Mouse (Mus musculus) forebrain, embryonic 11.5 days (tissue): Measurements from ENCODE around the gene Rpusd3. TPM values are rescaled to one million over a fixed set of nuclear protein-coding genes. Genes with fewer than 3 reads are reported as not detected.
A peak's percentile ranks its signal among the peaks of the same experiment; 100 is the strongest.

Experiments used
- ATAC-seq: fragments of 200-750 bp; cut with Nextera tagmentation; replicated peaks from 2 replicates; pipeline ENCODE4 v1.8.0; 2017; ENCODE audit warnings: moderate TSS enrichment; ENCODE audit not compliant: low FRiP score
- DNase-seq: peaks from one replicate; pipeline ENCODE4 v3.0.0-alpha.2; 2017; ENCODE audit warnings: low spot score
- H3K27ac ChIP-seq: fragments of 300-500 bp; sonication (generic); 2 replicates; pipeline ENCODE4 v1.5.1; 2014; ENCODE audit warnings: low read depth, low read length
- H3K27me3 ChIP-seq: fragments of 300-500 bp; sonication (generic); 2 replicates; pipeline ENCODE4 v1.6.1; 2014; ENCODE audit warnings: mild to moderate bottlenecking, low read length, mixed read lengths; ENCODE audit not compliant: control insufficient read depth, insufficient read depth
- H3K36me3 ChIP-seq: fragments of 300-500 bp; sonication (generic); 2 replicates; pipeline ENCODE4 v1.6.1; 2014; ENCODE audit warnings: mild to moderate bottlenecking, low read length, moderate library complexity, mixed read lengths; ENCODE audit not compliant: control insufficient read depth, insufficient read depth
- H3K4me1 ChIP-seq: fragments of 300-500 bp; sonication (generic); replicated peaks from 2 replicates; pipeline ENCODE4 v1.6.1; 2014; ENCODE audit warnings: low read length, mixed read lengths; ENCODE audit not compliant: control insufficient read depth, insufficient read depth
- H3K4me2 ChIP-seq: fragments of 300-500 bp; sonication (generic); 2 replicates; pipeline ENCODE4 v1.6.1; 2014; ENCODE audit warnings: low read depth, mild to moderate bottlenecking, low read length, moderate library complexity, mixed read lengths; ENCODE audit not compliant: severe bottlenecking
- H3K4me3 ChIP-seq: fragments of 300-500 bp; sonication (generic); 2 replicates; pipeline ENCODE4 v1.5.1; 2014; ENCODE audit warnings: low read depth, low read length
- H3K9ac ChIP-seq: fragments of 300-500 bp; sonication (generic); 2 replicates; pipeline ENCODE4 v1.6.1; 2014; ENCODE audit warnings: low read length
- H3K9me3 ChIP-seq: fragments of 300-500 bp; sonication (generic); 2 replicates; pipeline ENCODE4 v1.6.1; 2016; ENCODE audit warnings: low read length, mixed read lengths; ENCODE audit not compliant: control insufficient read depth
- WGBS: fragments of 180-500 bp; shearing (Covaris S2); extraction: QIAGEN DNeasy Blood & Tissue Kit; methylation state at CpG from one replicate; pipeline ENCODE4 v1.1.7; 2014; 5-methylcytosine and 5-hydroxymethylcytosine counted together
- polyA plus RNA-seq: library from polyadenylated mRNA; unstranded; fragments of >200 nt; fragmentation: Nextera tagmentation; extraction: Ambion mirVana; gene quantifications from 2 replicates; pipeline ENCODE4 v1.2.1, GENCODE M21; 2014

The Rpusd3 gene
- polyA plus RNA-seq, 1 experiment from 2014 or later = 26.7 TPM

DNA sequence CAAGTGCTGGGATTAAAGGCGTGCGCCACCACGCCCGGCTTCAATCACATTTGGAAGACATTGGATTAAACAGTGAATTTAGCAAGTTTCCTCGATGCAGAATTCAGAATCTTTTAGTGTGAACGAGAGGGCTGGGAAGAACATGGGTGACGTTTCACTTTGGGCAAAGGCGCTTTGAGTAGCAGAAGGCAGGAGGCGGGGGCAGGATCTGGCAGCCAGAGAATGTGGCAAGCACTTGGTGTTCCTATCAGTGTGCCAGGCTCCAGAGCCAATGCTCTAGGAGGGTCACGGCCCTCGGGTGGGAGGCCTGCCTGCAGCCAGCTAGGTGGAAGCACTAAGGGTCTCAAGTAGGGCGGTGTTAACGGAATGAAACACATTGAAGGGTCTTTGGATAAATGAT is 17.0 kb downstream of the Rpusd3 start:
- ATAC-seq = no peak
- Histone ChIP-seq H3K4me3 (no peak overlapping the region), H3K9ac (no peak overlapping the region), H3K4me1 (no peaks in the 10 kb centered on the region), H3K27ac (no peak overlapping the region), H3K36me3 (no peaks in the 10 kb centered on the region), H3K27me3 (no peaks in the 10 kb centered on the region), H3K9me3 (no peaks in the 10 kb centered on the region), H3K4me2 (no peak overlapping the region)
- no peak for DNase-seq
- 94% methylated on average over 13 of the region's 13 CpGs for WGBS

DNA sequence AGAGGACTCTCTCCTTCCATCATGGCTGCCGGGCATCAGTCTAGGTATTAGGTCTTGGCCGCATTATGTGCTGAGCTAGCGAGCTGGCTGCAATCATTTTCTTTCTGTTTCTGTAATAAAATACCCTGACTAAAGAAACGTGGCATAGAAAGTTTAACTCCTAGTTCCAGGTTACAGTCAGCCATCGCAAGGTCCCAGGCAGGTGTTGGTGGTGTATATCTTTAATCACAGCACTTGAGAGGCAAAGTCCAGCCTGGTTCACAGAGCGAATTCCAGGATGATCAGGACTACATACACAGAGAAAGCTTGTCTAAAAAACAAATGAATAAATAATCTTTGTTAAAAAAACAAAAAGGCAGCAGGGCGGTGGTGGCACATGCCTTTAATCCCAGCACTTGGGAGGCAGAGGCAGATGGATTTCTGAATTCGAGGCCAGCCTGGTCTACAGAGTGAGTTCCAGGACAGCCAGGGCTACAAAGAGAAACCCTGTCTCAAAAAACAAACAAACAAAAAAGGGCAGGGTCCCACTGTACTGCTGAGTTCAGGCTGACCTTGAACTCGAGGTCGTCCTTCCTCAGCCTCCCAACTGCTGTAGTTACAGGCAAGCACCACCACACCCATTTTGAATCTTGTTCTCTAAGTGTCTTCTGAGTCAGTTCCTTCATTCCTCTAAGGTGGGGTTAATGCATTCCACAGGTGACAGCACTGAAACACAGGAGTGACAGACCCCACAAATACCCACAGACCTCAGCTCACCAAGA is 22.7 kb downstream of the Rpusd3 start:
- no peak for ATAC-seq
- WGBS = 82% methylated on average over 10 of the region's 10 CpGs
- Histone ChIP-seq H3K4me2 (no peak overlapping the region), H3K4me1 (peaks cover 2% of the 10 kb centered on the region; the same call in 1 of the 2 replicates), H3K4me3 (no peak overlapping the region), H3K27ac (no peak overlapping the region), H3K27me3 (no peaks in the 10 kb centered on the region), H3K36me3 (no peaks in the 10 kb centered on the region), H3K9me3 (no peaks in the 10 kb centered on the region), H3K9ac (no peak overlapping the region)
- no peak for DNase-seq

DNA sequence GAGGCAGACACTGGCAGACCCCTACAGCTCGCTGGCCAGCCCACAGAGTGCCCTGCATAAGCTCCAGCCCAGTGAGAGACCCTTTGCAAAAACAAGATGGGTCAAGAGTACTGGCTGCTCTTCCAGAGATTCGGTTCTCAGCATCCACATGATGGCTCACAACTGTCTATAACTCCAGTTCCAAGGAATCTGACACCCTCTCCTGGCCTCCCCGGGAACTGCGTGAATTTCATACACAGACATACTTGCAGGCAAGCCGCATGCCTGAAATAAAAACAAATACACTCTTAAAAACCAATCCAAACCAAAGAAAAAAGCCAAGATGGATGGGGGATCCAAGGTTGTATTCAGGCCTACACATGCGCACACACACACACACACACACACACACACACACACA is 23.6 kb downstream of the Rpusd3 start:
- Histone ChIP-seq H3K4me2 (no peak overlapping the region), H3K36me3 (no peaks in the 10 kb centered on the region), H3K4me1 (peaks cover 2% of the 10 kb centered on the region; the same call in 1 of the 2 replicates), H3K27ac (no peak overlapping the region), H3K4me3 (no peak overlapping the region), H3K9me3 (no peaks in the 10 kb centered on the region), H3K9ac (no peak overlapping the region), H3K27me3 (no peaks in the 10 kb centered on the region)
- no peak for ATAC-seq
- no peak for DNase-seq
- WGBS = 90% methylated on average over 6 of the region's 6 CpGs

DNA sequence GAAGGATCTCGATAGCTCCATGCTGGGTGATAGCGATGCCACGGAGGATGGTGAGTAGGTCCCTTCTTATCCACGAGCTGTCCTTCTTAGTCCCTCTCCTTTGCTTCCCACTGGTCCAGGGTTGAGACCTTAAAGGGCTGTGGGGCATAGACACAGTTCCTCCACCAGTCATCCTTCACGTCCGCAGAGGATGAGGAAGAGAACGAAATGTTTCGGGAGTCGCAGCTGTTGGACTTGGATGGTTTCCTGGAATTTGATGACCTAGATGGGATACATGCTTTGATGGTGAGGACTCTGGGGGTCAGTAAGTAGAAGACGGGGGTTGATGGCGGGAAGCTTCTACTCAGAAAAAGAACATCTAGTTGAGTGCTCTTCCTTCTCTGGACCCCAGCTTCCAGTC is 24.3 kb downstream of the Rpusd3 start:
- Histone ChIP-seq H3K4me1 (peaks cover 2% of the 10 kb centered on the region; the same call in 1 of the 2 replicates), H3K27me3 (no peaks in the 10 kb centered on the region), H3K4me3 (no peak overlapping the region), H3K9me3 (no peaks in the 10 kb centered on the region), H3K4me2 (no peak overlapping the region), H3K27ac (no peak overlapping the region), H3K9ac (no peak overlapping the region), H3K36me3 (no peaks in the 10 kb centered on the region; the same call in 1 of the 2 replicates)
- no peak for ATAC-seq
- WGBS = 94% methylated on average over 11 of the region's 11 CpGs
- no peak for DNase-seq

DNA sequence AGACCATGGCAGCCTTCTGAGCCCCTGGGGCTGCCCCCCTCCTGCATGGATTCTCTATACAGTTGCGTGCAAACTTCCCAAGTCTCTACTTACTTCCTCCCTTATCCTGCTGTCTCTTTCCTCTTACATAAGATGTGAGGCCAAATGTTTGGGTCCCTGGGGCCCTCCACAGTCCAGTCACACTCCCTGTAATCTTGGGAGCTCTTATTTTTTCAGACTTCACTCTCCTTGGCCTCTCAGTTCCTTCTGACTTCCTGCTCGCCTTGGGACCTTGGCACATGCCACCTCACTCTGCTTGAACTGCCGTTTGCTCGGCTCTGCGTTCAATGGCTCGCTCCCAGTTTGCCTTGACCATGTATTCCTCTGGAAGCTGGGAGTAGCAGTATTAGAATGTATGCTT is 25.2 kb downstream of the Rpusd3 start:
- H3K36me3 ChIP-seq = no peaks in the 10 kb centered on the region; the same call in 1 of the 2 replicates
- H3K9ac ChIP-seq = no peak overlapping the region
- H3K4me2 ChIP-seq = no peak overlapping the region
- H3K27me3 ChIP-seq = no peaks in the 10 kb centered on the region
- WGBS = 87% methylated on average over 6 of the region's 6 CpGs
- H3K4me3 ChIP-seq = no peak overlapping the region
- H3K27ac ChIP-seq = no peak overlapping the region
- DNase-seq (no peak), ATAC-seq (no peak)
- peaks cover 2% of the 10 kb centered on the region; the same call in 1 of the 2 replicates for H3K4me1 ChIP-seq
- H3K9me3 ChIP-seq = no peaks in the 10 kb centered on the region

DNA sequence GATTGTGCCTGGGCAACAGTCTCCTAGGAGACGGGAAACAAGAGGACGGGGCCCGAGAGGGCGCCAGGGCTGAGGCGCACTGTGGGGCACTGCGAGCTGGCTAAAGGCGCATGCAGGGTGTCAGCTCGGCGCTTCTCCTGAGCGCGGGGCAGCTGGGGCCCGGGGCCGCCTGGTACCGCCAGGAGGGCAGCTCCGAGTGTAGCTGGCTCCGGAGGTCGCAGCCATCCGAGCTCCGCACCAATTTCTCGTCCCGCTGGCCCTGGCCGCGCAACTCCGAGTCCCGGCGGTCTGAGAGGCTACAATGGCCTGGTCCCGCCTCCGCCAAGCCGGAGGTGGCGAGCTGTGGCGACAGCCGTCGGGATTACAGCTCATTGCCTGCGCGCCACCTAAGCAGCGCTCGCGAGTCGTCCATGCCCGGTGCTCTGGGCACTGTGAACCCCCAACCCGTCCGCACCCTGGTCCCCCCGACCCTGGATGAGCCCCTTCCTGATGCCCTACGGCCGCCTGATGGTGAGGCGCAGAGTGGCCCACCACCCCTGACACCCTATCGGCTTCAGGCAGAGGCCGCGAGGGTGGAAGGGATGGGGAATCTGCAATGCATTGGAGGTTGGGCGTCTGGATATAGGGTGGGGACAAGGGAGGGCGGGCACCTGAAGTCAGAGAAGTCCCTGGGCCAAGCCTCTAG is 26.6 kb downstream of the Rpusd3 start:
- peaks cover 2% of the 10 kb centered on the region; the same call in 1 of the 2 replicates for H3K4me1 ChIP-seq
- H3K27me3 ChIP-seq = no peaks in the 10 kb centered on the region
- peak overlapping the region; percentile 60 for H3K9ac ChIP-seq
- H3K4me2 ChIP-seq = peak overlapping the region; percentile 84
- no peaks in the 10 kb centered on the region for H3K9me3 ChIP-seq
- ATAC-seq = peak; percentile 96
- H3K36me3 ChIP-seq = no peaks in the 10 kb centered on the region; the same call in 1 of the 2 replicates
- under 1% methylated on average over 51 of the region's 51 CpGs for WGBS
- DNase-seq = peak; percentile 89
- peak overlapping the region; percentile 65 for H3K27ac ChIP-seq
- H3K4me3 ChIP-seq = peak overlapping the region; percentile 35

DNA sequence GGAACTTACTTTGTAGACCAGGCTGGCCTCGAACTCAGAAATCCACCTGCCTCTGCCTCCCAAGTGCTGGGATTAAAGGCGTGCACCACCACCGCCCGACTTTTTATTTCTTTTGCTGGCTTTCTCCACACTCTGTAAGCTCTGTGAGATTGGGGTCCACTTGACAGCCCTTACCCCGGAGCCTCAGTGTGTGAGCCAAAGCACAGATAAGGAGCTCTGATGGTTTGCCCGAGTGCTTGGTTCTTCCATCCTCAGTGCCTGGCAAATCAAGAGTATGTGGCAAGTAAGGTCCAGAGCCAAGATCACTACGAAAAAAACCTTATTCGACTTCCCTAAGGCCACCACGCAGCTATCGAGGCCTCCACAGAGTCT is 27.1 kb downstream of the Rpusd3 start:
- H3K9ac ChIP-seq = peak overlapping the region; percentile 60
- H3K27me3 ChIP-seq = no peaks in the 10 kb centered on the region
- H3K27ac ChIP-seq = peak overlapping the region; percentile 65; the same call in 1 of the 2 replicates
- WGBS = 30% methylated on average over 10 of the region's 10 CpGs
- no peaks in the 10 kb centered on the region; the same call in 1 of the 2 replicates for H3K36me3 ChIP-seq
- peak overlapping the region; percentile 35 for H3K4me3 ChIP-seq
- no peaks in the 10 kb centered on the region for H3K9me3 ChIP-seq
- peaks cover 2% of the 10 kb centered on the region; the same call in 1 of the 2 replicates for H3K4me1 ChIP-seq
- no peak for DNase-seq
- peak overlapping the region; percentile 84 for H3K4me2 ChIP-seq
- peak; percentile 55 for ATAC-seq

DNA sequence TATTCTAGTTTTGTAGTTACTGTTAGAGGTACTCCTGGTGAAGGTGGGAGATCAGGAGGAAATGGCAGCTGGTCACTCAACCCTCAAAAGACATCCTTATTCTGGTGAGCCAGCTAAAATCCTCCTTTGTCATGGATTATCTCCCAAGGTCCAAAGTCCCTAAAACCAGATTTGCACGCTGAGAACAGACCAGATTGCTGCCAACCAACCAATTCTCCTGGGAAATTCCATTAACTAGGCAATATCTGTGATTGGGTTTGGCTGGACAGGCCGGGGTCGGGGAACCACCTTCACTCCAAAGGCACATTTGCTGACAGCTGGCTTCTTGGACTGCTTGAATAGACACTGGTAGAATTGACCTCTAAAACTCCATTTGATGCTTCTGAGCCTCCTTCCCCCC is 28.4 kb downstream of the Rpusd3 start:
- Histone ChIP-seq H3K9ac (no peak overlapping the region), H3K9me3 (no peaks in the 10 kb centered on the region), H3K27me3 (no peaks in the 10 kb centered on the region), H3K4me1 (peaks cover 2% of the 10 kb centered on the region; the same call in 1 of the 2 replicates), H3K36me3 (peaks cover 3% of the 10 kb centered on the region; the same call in 1 of the 2 replicates), H3K27ac (no peak overlapping the region), H3K4me2 (no peak overlapping the region), H3K4me3 (no peak overlapping the region)
- 96% methylated on average over 3 of the region's 3 CpGs for WGBS
- ATAC-seq = no peak
- no peak for DNase-seq
